Mouse (Mus musculus) stomach, embryonic 16.5 days (tissue): ENCODE results near the gene Hist1h4j. TPM values are rescaled to one million over a fixed set of nuclear protein-coding genes. Genes with fewer than 3 reads are reported as not detected.
"Not testable (repeated sequence)": the region's sequence is repeated elsewhere in the genome, so short reads cannot be mapped to it uniquely, and the experiment has no call there.

Source experiments
- ATAC-seq: fragments of 200-750 bp; cut with Nextera tagmentation; 2 replicates; pipeline ENCODE4 v1.8.0; 2017; ENCODE audit warnings: moderate number of reproducible peaks, moderate TSS enrichment; ENCODE audit not compliant: insufficient read depth, low FRiP score
- H3K27ac ChIP-seq: fragments of 300-500 bp; sonication (generic); 2 replicates; pipeline ENCODE4 v1.5.1; 2014; ENCODE audit warnings: low read length
- H3K27me3 ChIP-seq: fragments of 300-500 bp; sonication (generic); 2 replicates; pipeline ENCODE4 v1.6.1; 2014; ENCODE audit warnings: low read length, control low read depth, mixed read lengths; ENCODE audit not compliant: control insufficient read depth, insufficient read depth
- H3K36me3 ChIP-seq: fragments of 300-500 bp; sonication (generic); 2 replicates; pipeline ENCODE4 v1.6.1; 2014; ENCODE audit warnings: low read length; ENCODE audit not compliant: control insufficient read depth, insufficient read depth
- H3K4me1 ChIP-seq: fragments of 300-500 bp; sonication (generic); 2 replicates; pipeline ENCODE4 v1.6.1; 2014; ENCODE audit warnings: low read length, control low read depth, mixed read lengths; ENCODE audit not compliant: control insufficient read depth, insufficient read depth
- H3K4me2 ChIP-seq: fragments of 300-500 bp; sonication (generic); 2 replicates; pipeline ENCODE4 v1.6.1; 2014; ENCODE audit warnings: low read depth, low read length, mixed read lengths
- H3K4me3 ChIP-seq: fragments of 300-500 bp; sonication (generic); replicated peaks from 2 replicates; pipeline ENCODE4 v1.5.1; 2014; ENCODE audit warnings: mild to moderate bottlenecking, low read length
- H3K9ac ChIP-seq: fragments of 300-500 bp; sonication (generic); 2 replicates; pipeline ENCODE4 v1.6.1; 2014; ENCODE audit warnings: low read length
- H3K9me3 ChIP-seq: fragments of 300-500 bp; sonication (generic); replicated peaks from 2 replicates; pipeline ENCODE4 v1.6.1; 2016; ENCODE audit warnings: low read length, control low read depth; ENCODE audit not compliant: control insufficient read depth
- WGBS: fragments of 180-500 bp; shearing (Covaris S2); extraction: QIAGEN DNeasy Blood & Tissue Kit; methylation state at CpG from one replicate; pipeline ENCODE4 v1.1.7; 2014; 5-methylcytosine and 5-hydroxymethylcytosine counted together
- polyA plus RNA-seq: library from polyadenylated mRNA; unstranded; fragments of >200 nt; fragmentation: Nextera tagmentation; extraction: Ambion mirVana; gene quantifications from 2 replicates; pipeline ENCODE4 v1.2.1, GENCODE M21; 2015

Gene Hist1h4j
- polyA plus RNA-seq, 1 experiment from 2014 or later, result 2.3 TPM

DNA sequence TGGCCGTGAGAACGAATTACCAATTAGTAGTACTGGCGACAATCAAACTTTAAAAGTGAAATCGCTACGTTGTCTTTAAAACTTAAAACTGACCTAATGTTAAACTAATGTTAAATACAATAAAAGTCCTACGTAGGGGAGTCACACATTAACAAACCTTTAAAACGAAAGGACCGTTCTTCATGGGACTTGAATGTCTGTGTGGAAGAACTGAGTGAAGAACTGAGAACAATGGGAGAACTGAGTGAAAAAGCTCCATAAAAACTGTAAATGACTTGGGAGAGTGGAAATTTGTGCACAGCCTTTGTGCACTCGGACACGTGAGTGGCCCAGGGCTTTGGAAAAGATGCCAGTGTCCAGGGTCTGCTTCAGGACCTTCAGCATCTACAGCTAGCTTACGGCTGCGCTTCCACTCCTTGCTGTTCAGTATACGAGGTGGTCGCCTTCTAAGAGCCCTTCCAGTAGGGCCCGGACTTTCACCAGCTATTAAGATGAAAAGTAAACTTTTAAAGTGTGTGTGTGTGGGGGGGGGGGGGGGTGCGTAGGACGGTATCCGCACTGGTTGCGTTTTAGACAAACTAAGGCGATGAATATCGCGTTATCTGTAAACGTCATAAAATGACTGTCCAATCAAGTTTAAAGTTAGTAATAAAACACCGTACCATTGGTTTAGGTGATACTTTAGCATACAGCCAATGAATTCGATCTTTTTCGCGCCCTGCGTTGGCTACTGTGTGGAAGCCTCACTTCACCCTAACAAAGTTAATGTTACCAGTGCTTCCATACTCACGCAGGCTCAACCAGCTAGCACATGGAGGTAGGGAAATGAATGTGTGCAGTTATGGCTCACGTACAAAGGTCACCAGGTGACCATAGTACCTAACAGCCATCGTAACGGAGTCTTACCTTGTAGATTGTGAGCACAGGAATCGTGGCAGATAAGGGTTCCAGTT is 44.2 kb downstream of the Hist1h4j start:
- Histone ChIP-seq H3K4me1 (peaks cover 27% of the 10 kb centered on the region), H3K4me2 (peak overlapping the region; percentile 93), H3K36me3 (no peaks in the 10 kb centered on the region), H3K27ac (peak overlapping the region; percentile 96), H3K9me3 (no peaks in the 10 kb centered on the region), H3K27me3 (no peaks in the 10 kb centered on the region), H3K9ac (peak overlapping the region; percentile 85), H3K4me3 (peak overlapping the region; percentile 52)
- peak; percentile 88 for ATAC-seq
- WGBS, result 2% methylated on average over 33 of the region's 33 CpGs

DNA sequence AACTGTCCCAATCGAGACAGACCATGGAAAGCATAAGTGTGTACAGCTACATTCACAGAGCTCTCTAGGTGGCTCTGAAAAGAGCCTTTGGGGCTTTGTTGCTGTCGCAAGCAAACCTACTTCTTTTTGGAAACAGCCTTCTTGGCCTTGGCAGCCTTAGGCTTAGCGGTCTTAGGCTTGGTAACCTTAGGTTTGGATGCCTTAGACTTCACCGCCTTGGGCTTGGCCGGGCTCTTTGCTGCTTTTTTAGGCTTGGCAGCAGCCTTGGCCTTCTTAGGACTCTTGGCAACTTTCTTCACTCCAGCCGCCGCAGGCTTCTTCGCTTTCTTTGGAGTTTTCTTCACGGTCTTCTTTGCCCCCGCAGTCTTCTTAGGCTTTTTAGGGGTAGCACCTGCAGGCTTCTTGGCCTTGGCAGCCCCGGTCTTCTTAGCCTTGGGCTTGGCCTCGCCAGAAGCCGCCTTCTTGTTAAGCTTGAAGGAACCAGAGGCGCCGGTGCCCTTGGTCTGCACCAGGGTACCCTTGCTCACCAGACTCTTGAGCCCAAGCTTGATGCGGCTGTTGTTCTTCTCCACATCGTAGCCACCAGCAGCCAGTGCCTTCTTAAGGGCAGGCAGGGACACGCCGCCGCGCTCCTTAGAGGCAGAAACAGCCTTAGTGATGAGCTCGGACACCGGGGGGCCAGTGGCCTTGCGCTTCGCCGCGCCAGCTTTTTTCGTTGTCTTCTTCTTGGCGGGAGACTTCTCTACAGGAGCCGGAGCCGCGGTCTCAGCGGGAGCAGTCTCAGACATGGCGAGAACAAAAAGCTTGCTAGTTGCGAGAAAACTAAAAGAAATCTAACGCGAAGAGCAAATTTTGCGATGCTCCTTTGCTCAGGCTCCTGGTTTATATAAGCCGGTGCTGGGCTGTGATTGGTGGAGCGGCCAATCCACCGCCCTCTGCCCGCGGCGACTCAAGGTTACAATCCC is 45.2 kb downstream of the Hist1h4j start, which contains the start of gene Hist1h1b:
Hist1h1b (minus strand) TSS at position 859 of the 965 bp plus-strand sequence.
- Histone ChIP-seq H3K27ac (peak within 1 kb of the TSS; percentile 96), H3K4me1 (peaks cover 32% of the 10 kb centered on the region), H3K9me3 (no peaks in the 10 kb centered on the region), H3K27me3 (no peaks in the 10 kb centered on the region), H3K36me3 (no peaks in the 10 kb centered on the region), H3K4me3 (peak within 1 kb of the TSS; percentile 52), H3K9ac (peak within 1 kb of the TSS; percentile 85), H3K4me2 (peak within 1 kb of the TSS; percentile 93)
- WGBS, result under 1% methylated on average over 44 of the region's 44 CpGs
- peak; percentile 41; the same call in 1 of the 2 replicates for ATAC-seq

DNA sequence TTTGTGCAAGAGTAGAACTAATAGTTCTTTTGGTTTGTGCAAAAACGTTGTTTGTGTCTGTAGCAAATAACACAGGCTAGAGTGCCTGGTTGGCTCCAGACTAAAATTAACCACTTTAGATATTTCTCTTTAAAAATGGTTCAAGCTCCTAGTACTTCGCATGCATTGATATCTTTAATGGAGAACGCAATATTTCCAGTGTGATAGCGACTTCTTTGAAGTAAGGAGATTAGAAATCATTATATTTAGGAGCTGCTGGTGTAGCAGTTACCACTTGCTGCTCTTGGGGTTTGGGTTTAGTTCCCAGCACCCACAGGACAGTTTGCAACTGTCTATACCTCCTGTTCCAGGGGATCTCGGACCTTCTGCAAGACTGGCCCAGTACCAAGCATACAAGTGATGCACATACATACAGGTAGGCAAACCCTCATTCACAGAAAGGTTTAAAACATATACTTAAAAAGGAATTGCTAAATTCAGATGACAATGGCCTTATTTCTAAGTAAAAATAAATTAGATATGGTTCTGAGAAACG is 46.2 kb downstream of the Hist1h4j start:
- Histone ChIP-seq H3K36me3 (no peaks in the 10 kb centered on the region), H3K27ac (peak overlapping the region; percentile 96), H3K9me3 (no peaks in the 10 kb centered on the region), H3K9ac (peak overlapping the region; percentile 85; the same call in 1 of the 2 replicates), H3K4me1 (peaks cover 35% of the 10 kb centered on the region), H3K4me2 (peak overlapping the region; percentile 93), H3K27me3 (no peaks in the 10 kb centered on the region), H3K4me3 (peak overlapping the region; percentile 52; the same call in 1 of the 2 replicates)
- ATAC-seq, result no peak
- 43% methylated on average over 6 of the region's 6 CpGs for WGBS

DNA sequence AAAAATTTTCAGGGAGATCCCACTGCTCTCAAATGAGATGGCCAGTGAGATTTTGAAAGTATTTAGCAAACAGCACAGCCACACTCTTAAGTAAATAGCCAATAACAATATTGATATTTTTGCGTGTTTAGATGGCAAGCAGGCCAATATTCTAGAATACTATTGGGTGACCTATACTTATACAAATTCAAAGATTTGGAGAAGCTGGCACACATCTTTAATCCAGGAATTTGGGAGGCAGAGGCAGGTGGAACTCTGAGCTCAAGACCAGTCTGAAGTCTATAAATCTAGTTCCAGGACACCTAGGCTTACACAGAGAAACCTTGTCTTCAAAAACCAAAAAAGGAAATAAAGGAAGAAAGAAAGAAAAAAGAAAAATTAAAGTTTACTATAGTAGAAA is 46.8 kb downstream of the Hist1h4j start:
- Histone ChIP-seq H3K27me3 (no peaks in the 10 kb centered on the region), H3K9ac (no peak overlapping the region), H3K4me2 (no peak overlapping the region), H3K4me3 (no peak overlapping the region), H3K27ac (no peak overlapping the region), H3K9me3 (no peaks in the 10 kb centered on the region), H3K36me3 (no peaks in the 10 kb centered on the region), H3K4me1 (peaks cover 36% of the 10 kb centered on the region)
- 85% methylated on average over 1 of the region's 1 CpGs for WGBS
- ATAC-seq, result no peak

DNA sequence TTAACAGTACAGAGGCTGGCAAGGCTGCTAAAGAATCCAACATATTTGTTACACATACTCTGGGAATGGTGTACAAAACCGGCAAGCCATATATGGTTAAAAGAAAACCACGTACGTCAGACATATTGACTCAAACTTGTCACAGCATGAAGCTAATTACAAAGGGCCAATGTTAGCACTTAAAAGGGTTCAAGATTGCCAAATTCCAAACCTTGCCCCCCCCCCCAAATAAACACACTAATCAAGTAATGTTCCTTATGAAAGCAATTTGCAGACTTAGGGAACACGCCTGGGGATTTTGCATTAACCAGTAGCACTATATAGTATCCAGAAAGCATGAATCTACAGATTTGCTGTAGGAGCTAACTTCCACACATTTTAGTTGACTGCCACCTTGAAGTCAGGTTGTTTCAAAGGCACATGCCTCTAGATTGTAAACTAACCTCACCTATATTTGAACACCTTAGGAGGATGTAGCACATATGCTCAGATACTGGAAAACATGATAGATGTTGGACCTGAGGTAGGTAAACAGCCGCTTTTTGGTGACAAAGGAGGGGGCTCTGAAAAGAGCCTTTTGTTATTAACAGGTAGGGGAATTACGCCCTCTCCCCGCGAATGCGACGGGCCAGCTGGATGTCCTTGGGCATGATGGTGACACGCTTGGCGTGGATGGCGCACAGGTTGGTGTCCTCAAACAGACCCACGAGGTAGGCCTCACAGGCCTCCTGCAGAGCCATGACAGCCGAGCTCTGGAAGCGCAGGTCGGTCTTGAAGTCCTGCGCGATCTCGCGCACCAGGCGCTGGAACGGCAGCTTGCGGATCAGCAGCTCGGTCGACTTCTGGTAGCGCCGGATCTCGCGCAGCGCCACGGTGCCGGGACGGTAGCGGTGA is 47.7 kb downstream of the Hist1h4j start:
- Histone ChIP-seq H3K4me2 (peak overlapping the region; percentile 62), H3K27ac (peak overlapping the region; percentile 88), H3K4me3 (peak overlapping the region; percentile 51), H3K9ac (peak overlapping the region; percentile 76), H3K4me1 (peaks cover 36% of the 10 kb centered on the region)
- not testable (repeated sequence) for ATAC-seq, H3K9me3 ChIP-seq, H3K36me3 ChIP-seq, H3K27me3 ChIP-seq
- 3% methylated on average over 17 of the region's 35 CpGs for WGBS

DNA sequence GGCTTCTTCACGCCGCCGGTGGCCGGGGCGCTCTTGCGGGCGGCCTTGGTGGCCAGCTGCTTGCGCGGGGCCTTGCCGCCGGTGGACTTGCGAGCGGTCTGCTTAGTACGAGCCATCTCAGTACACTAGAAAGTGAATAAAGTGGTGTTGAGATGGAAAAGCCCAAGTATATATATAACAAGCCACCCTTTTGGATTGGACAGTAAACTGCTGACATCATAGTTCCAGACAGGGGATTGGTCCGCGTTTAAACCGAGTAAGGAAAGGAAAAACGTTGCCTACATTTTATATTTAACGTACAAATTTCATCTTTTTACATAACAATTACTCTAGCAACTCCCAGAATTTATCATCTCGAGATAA is 48.4 kb downstream of the Hist1h4j start, which contains the start of gene Hist1h3i:
Hist1h3i (minus strand) TSS at position 116 of the 363 bp plus-strand sequence.
- Histone ChIP-seq H3K4me3 (peak within 1 kb of the TSS; percentile 51), H3K4me1 (peaks cover 39% of the 10 kb centered on the region), H3K36me3 (no peaks in the 10 kb centered on the region), H3K9me3 (no peaks in the 10 kb centered on the region), H3K27ac (peak within 1 kb of the TSS; percentile 91), H3K4me2 (peak within 1 kb of the TSS; percentile 62), H3K9ac (peak within 1 kb of the TSS; percentile 76), H3K27me3 (no peaks in the 10 kb centered on the region)
- ATAC-seq, result peak; percentile 67
- under 1% methylated on average over 15 of the region's 20 CpGs for WGBS

DNA sequence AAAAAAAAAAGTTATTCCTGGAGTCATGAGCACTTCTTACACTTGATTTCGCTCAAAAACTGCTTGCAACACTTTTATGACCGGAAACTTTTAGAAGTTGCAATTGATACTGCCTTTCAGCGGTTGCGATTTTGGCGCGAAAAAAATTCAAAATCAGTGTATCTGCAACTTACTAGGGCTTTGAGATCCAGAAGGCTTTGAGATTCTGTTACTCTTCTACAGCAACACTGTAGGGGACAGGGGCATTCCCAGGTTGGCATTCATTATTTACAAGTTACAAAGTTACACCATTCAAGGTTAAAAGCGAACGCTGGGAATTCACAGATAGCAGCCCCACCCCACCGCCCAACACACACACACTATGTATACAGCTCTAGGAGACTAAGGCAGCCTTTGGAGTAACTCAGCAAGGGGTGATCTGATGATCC is 48.9 kb downstream of the Hist1h4j start:
- peaks cover 41% of the 10 kb centered on the region for H3K4me1 ChIP-seq
- H3K9ac ChIP-seq, result peak overlapping the region; percentile 64

DNA sequence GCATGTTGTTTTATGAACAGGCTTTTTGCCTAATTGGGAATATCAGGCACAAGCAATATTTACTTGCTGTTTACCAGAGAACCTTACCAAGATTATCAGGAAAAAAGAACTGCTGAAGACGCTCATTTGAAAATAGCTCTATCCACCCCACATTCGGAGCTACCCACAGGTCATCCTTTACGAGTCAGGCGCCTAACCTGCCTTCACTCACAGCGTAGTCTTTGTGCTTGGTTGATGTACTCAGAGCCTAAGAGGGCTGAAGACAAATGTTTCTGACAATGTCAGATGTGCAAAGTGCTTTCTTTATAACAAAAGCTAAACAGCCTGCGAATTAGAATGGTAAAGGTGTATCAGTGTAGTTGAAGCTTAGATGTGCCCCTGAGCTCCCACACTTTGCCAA is 49.4 kb downstream of the Hist1h4j start:
- H3K4me2 ChIP-seq, result peak overlapping the region; percentile 62
- H3K4me1 ChIP-seq, result peaks cover 41% of the 10 kb centered on the region
- peak overlapping the region; percentile 91 for H3K27ac ChIP-seq
- no peak for ATAC-seq
- peak overlapping the region; percentile 40 for H3K4me3 ChIP-seq
- WGBS, result 30% methylated on average over 6 of the region's 6 CpGs
- peak overlapping the region; percentile 64 for H3K9ac ChIP-seq
- H3K9me3 ChIP-seq, result no peaks in the 10 kb centered on the region
- no peaks in the 10 kb centered on the region for H3K36me3 ChIP-seq
- no peaks in the 10 kb centered on the region for H3K27me3 ChIP-seq

More for the DNA sequence above, 48.9 kb downstream of the Hist1h4j start:
- peak overlapping the region; percentile 62 for H3K4me2 ChIP-seq
- H3K27me3 ChIP-seq, result no peaks in the 10 kb centered on the region
- H3K27ac ChIP-seq, result peak overlapping the region; percentile 91
- H3K4me3 ChIP-seq, result peak overlapping the region; percentile 40
- no peak for ATAC-seq
- WGBS, result under 1% methylated on average over 9 of the region's 9 CpGs
- H3K9me3 ChIP-seq, result no peaks in the 10 kb centered on the region
- no peaks in the 10 kb centered on the region for H3K36me3 ChIP-seq
